In genomic region chr15:102471295-102471645, GRCm38 (mm10) we compare ENCODE assay signal across 8 mouse cellular contexts. TPM values are rescaled to one million over a fixed set of nuclear protein-coding genes. Genes with fewer than 3 reads are reported as not detected.
DNase-seq lines count a peak whose midpoint lies in the region; ATAC-seq and TF ChIP-seq lines count a peak whose summit lies in the region.

No protein-coding gene starts in this region.

- peak overlapping the region; percentile 85 for H3K4me2 ChIP-seq in heart, embryonic 14.5 days (ENCODE audit: low read length)
- peak overlapping the region; percentile 41 for H3K4me2 ChIP-seq in hindbrain, embryonic 11.5 days (replicated peaks; ENCODE audit: low read depth, low read length)
- peak overlapping the region; percentile 62 for H3K4me2 ChIP-seq in midbrain, embryonic 12.5 days (replicated peaks)

- H3K36me3 ChIP-seq in heart, embryonic 14.5 days (ENCODE audit: control insufficient read depth, insufficient read depth, low read length): peaks cover 36% of the 10 kb centered on the region
- peaks cover 18% of the 10 kb centered on the region for H3K36me3 ChIP-seq in hindbrain, embryonic 11.5 days (ENCODE audit: control insufficient read depth, insufficient read depth, low read length)
- peaks cover 29% of the 10 kb centered on the region for H3K36me3 ChIP-seq in midbrain, embryonic 12.5 days

- peak overlapping the region; percentile 68 to 92 for H3K4me3 ChIP-seq in heart, embryonic 14.5 days (ENCODE audit: control insufficient read depth in 1 of 2, insufficient read depth in 1 of 2, low read depth in 1 of 2, low read length in 2 of 2)
- peak overlapping the region; percentile 77 for H3K4me3 ChIP-seq in hindbrain, embryonic 11.5 days (ENCODE audit: low read depth, low read length)
- H3K4me3 ChIP-seq in midbrain, embryonic 12.5 days: peak overlapping the region; percentile 74

- 2% methylated on average over 10 of the region's 10 CpGs for WGBS in heart, embryonic 14.5 days
- WGBS in hindbrain, embryonic 11.5 days: 1% methylated on average over 10 of the region's 10 CpGs
- 0% methylated on average over 10 of the region's 10 CpGs for WGBS in midbrain, embryonic 12.5 days

- no peaks in the 10 kb centered on the region for H3K27me3 ChIP-seq in heart, embryonic 14.5 days (ENCODE audit: control insufficient read depth, insufficient read depth, low read length)
- no peaks in the 10 kb centered on the region for H3K27me3 ChIP-seq in Patski
- no peaks in the 10 kb centered on the region for H3K27me3 ChIP-seq in hindbrain, embryonic 11.5 days (ENCODE audit: control insufficient read depth, insufficient read depth, low read length)
- no peaks in the 10 kb centered on the region for H3K27me3 ChIP-seq in midbrain, embryonic 12.5 days

- H3K9ac ChIP-seq in heart, embryonic 14.5 days (ENCODE audit: low read length): peak overlapping the region; percentile 98
- peak overlapping the region; percentile 85 for H3K9ac ChIP-seq in hindbrain, embryonic 11.5 days (ENCODE audit: low read depth, low read length)
- peak overlapping the region; percentile 94 for H3K9ac ChIP-seq in midbrain, embryonic 12.5 days (replicated peaks)

- CTCF ChIA-PET in Patski (lab: Charles Lee): interaction anchor here (1.3 to 2.1 kb wide), 2 partner anchors 8 to 54 kb away, joined by 3 to 9 read pairs; partner anchors contain the start of gene Npff

- H3K9me3 ChIP-seq in heart, embryonic 14.5 days (ENCODE audit: control insufficient read depth, low read length): no peaks in the 10 kb centered on the region
- H3K9me3 ChIP-seq in hindbrain, embryonic 11.5 days (ENCODE audit: control insufficient read depth, low read length): no peaks in the 10 kb centered on the region
- 0 out of 2 replicates have a peak, but pooled peaks cover 3% of the 10 kb centered on the region for H3K9me3 ChIP-seq in midbrain, embryonic 12.5 days

- no peak for TF ChIP-seq CTCF in Patski (IDR thresholded peaks at IDR 0.05)

- POLR2A ChIA-PET in Patski (lab: Charles Lee): interaction anchor here (0.6 to 1.2 kb wide), 5 partner anchors 43 to 383 kb away, joined by 3 to 5 read pairs (median 3); no protein-coding TSS in a partner anchor

- no peak for ATAC-seq in heart, embryonic 14.5 days (ENCODE audit: insufficient number of reproducible peaks, insufficient read depth, low FRiP score, low read depth)
- peak; percentile 17 for ATAC-seq in Patski
- peak; percentile 10; the same call in 1 of the 2 replicates for ATAC-seq in hindbrain, embryonic 11.5 days (ENCODE audit: low FRiP score)
- ATAC-seq in midbrain, embryonic 12.5 days (ENCODE audit: low FRiP score, low read depth): no peak; the same call in 1 of the 2 replicates

- H3K4me1 ChIP-seq in heart, embryonic 14.5 days (ENCODE audit: control insufficient read depth in 2 of 2, insufficient read depth in 2 of 2, low read length in 2 of 2): peaks cover 2 to 18% of the 10 kb centered on the region in 2 experiments; a peak in 3 of 4 replicates
- no peaks in the 10 kb centered on the region for H3K4me1 ChIP-seq in hindbrain, embryonic 11.5 days (replicated peaks; ENCODE audit: control insufficient read depth, insufficient read depth, low read length)
- peaks cover 16% of the 10 kb centered on the region for H3K4me1 ChIP-seq in midbrain, embryonic 12.5 days

- DNase-seq in heart, adult 18-20 months: no peak
- no peak for DNase-seq in Patski (ENCODE audit: low read depth, low spot score)
- no peak for DNase-seq in hindbrain, embryonic 11.5 days (ENCODE audit: low spot score)
- DNase-seq in ovary, postnatal 14 days (ENCODE audit: low spot score): no peak
- no peak for DNase-seq in ovary, postnatal 10 days (ENCODE audit: low spot score)
- no peak for DNase-seq in adrenal gland, postnatal 4 days (ENCODE audit: low spot score in 2 of 2)

- peak overlapping the region in 1 of 2 experiments; percentile 99; a peak in 2 of 4 replicates for H3K27ac ChIP-seq in heart, embryonic 14.5 days (replicated peaks in 1 of 2; ENCODE audit: control insufficient read depth in 1 of 2, insufficient read depth in 1 of 2, low read depth in 2 of 2, low read length in 2 of 2)
- peak overlapping the region; percentile 96 for H3K27ac ChIP-seq in hindbrain, embryonic 11.5 days (ENCODE audit: low read depth, low read length)
- peak overlapping the region; percentile 96 for H3K27ac ChIP-seq in midbrain, embryonic 12.5 days (replicated peaks)

- in situ Hi-C loops in Patski (cut with MboI; ENCODE audit: low pct_unique_long_range_greater_than_20kb): no loop called here

RNA-seq across cellular contexts. Expression of gene Pcbp2, which starts 0.9 kb away (rescaled TPM):
- polyA plus RNA-seq in heart, embryonic 14.5 days (2014; fragmentation: Nextera tagmentation; extraction: Ambion mirVana): 184 and 194 TPM in 2 replicates
- total RNA-seq in heart, adult 18-20 months (2021): 100 to 1,000 TPM; 418 to 491 TPM
- polyA plus RNA-seq in Patski (2021): 801 TPM
- 238 and 273 TPM in 2 replicates for polyA plus RNA-seq in hindbrain, embryonic 11.5 days (2014; fragmentation: Nextera tagmentation; extraction: Ambion mirVana)
- 168 and 186 TPM in 2 replicates for polyA plus RNA-seq in midbrain, embryonic 12.5 days (2016; fragmentation: Nextera tagmentation; extraction: Ambion mirVana)
- total RNA-seq in adrenal gland, postnatal 4 days (2021): 100 to 1,000 TPM; 925 to 956 TPM

RNA-seq across cellular contexts. Expression of gene Prr13, which starts 12.4 kb away (rescaled TPM):
- polyA plus RNA-seq in heart, embryonic 14.5 days (2014; fragmentation: Nextera tagmentation; extraction: Ambion mirVana): 108 and 114 TPM in 2 replicates
- total RNA-seq in heart, adult 18-20 months (2021): 10 to 100 TPM; 20.3 to 24.4 TPM
- polyA plus RNA-seq in Patski (2021): 167 TPM
- polyA plus RNA-seq in hindbrain, embryonic 11.5 days (2014; fragmentation: Nextera tagmentation; extraction: Ambion mirVana): 108 and 118 TPM in 2 replicates
- 84.9 and 97.9 TPM in 2 replicates for polyA plus RNA-seq in midbrain, embryonic 12.5 days (2016; fragmentation: Nextera tagmentation; extraction: Ambion mirVana)
- total RNA-seq in adrenal gland, postnatal 4 days (2021): 10 to 100 TPM; 63.2 to 81.5 TPM

RNA-seq across cellular contexts. Expression of gene Amhr2, which starts 26.1 kb away (rescaled TPM):
- 2.1 and 3.1 TPM in 2 replicates for polyA plus RNA-seq in heart, embryonic 14.5 days (2014; fragmentation: Nextera tagmentation; extraction: Ambion mirVana)
- total RNA-seq in heart, adult 18-20 months (2021): under 1 TPM; 0.39 to 0.97 TPM
- not detected for polyA plus RNA-seq in Patski (2021)
- polyA plus RNA-seq in hindbrain, embryonic 11.5 days (2014; fragmentation: Nextera tagmentation; extraction: Ambion mirVana): 0.28 and 0.46 TPM in 2 replicates
- polyA plus RNA-seq in midbrain, embryonic 12.5 days (2016; fragmentation: Nextera tagmentation; extraction: Ambion mirVana): 0.29 TPM in 1 of 2 replicates, not detected in the other
- 1 to 10 TPM; 2.8 to 3.1 TPM for total RNA-seq in adrenal gland, postnatal 4 days (2021)

RNA-seq across cellular contexts. Expression of gene Gm10337, which starts 32.3 kb away (rescaled TPM):
- polyA plus RNA-seq in heart, embryonic 14.5 days (2014; fragmentation: Nextera tagmentation; extraction: Ambion mirVana): 4.2 TPM in 1 of 2 replicates, not detected in the other
- not detected for total RNA-seq in heart, adult 18-20 months (2021)
- polyA plus RNA-seq in Patski (2021): 3.6 TPM
- polyA plus RNA-seq in hindbrain, embryonic 11.5 days (2014; fragmentation: Nextera tagmentation; extraction: Ambion mirVana): 5.1 and 8.8 TPM in 2 replicates
- 4.6 and 9.6 TPM in 2 replicates for polyA plus RNA-seq in midbrain, embryonic 12.5 days (2016; fragmentation: Nextera tagmentation; extraction: Ambion mirVana)
- total RNA-seq in adrenal gland, postnatal 4 days (2021): 1 to 10 TPM in 1 of 2 experiments, not detected in 1; 4.3 TPM

RNA-seq across cellular contexts. Expression of gene Map3k12, which starts 45.6 kb away (rescaled TPM):
- 10.4 and 10.7 TPM in 2 replicates for polyA plus RNA-seq in heart, embryonic 14.5 days (2014; fragmentation: Nextera tagmentation; extraction: Ambion mirVana)
- 1 to 10 TPM; 1.8 to 2.3 TPM for total RNA-seq in heart, adult 18-20 months (2021)
- 41.5 TPM for polyA plus RNA-seq in Patski (2021)
- 21.2 and 23.8 TPM in 2 replicates for polyA plus RNA-seq in hindbrain, embryonic 11.5 days (2014; fragmentation: Nextera tagmentation; extraction: Ambion mirVana)
- polyA plus RNA-seq in midbrain, embryonic 12.5 days (2016; fragmentation: Nextera tagmentation; extraction: Ambion mirVana): 46.1 and 50.6 TPM in 2 replicates
- total RNA-seq in adrenal gland, postnatal 4 days (2021): 10 to 100 TPM; 13.2 to 13.4 TPM

Comparison
In these comparisons a context has a peak if more than half of its experiments do, and no peak if none do; other contexts are left out.
1. ATAC-seq: peak in Patski (single experiment) and hindbrain, embryonic 11.5 days (single experiment); none in heart, embryonic 14.5 days (single experiment) and midbrain, embryonic 12.5 days (single experiment).
2. Peak in every context shown above with its lines, with median percentiles within 50 percentile points of each other: H3K4me2 ChIP-seq, H3K4me3 ChIP-seq and H3K9ac ChIP-seq.